Mouse (Mus musculus): ENCODE data around the gene Klri1. TPM values are rescaled to one million over a fixed set of nuclear protein-coding genes. Genes with fewer than 3 reads are reported as not detected.
"Not testable (repeated sequence)": the region's sequence is repeated elsewhere in the genome, so short reads cannot be mapped to it uniquely, and the experiment has no call there.

The Klri1 gene
- polyA plus RNA-seq (2015; fragmentation: Nextera tagmentation; extraction: Ambion mirVana): not detected in 2 replicates

- H3K27me3 ChIP-seq: peaks cover 8% of the 10 kb centered on the region; the same call in 1 of the 2 replicates
- WGBS: 93% methylated on average over 4 of the region's 4 CpGs
- H3K4me1 ChIP-seq (replicated peaks): peaks cover 6% of the 10 kb centered on the region; the same call in 1 of the 2 replicates
- H3K36me3 ChIP-seq: no peaks in the 10 kb centered on the region
- no peaks in the 10 kb centered on the region for H3K9me3 ChIP-seq
- no peak within 1 kb of the TSS for H3K27ac ChIP-seq (replicated peaks)
- ATAC-seq (ENCODE audit: low read depth): no peak
- H3K4me3 ChIP-seq: no peak within 1 kb of the TSS
- no peak within 1 kb of the TSS for H3K9ac ChIP-seq
- H3K4me2 ChIP-seq: no peak within 1 kb of the TSS
Observed at GRCm38 (mm10) chr6:129717032-129717431, at the start of gene Klri1. TSS of gene Klri1 (minus strand) at chr6:129717132.

- no peak overlapping the region for H3K9ac ChIP-seq
- H3K4me2 ChIP-seq: no peak overlapping the region
- no peak overlapping the region for H3K4me3 ChIP-seq
- 78% methylated on average over 3 of the region's 3 CpGs for WGBS
- no peaks in the 10 kb centered on the region for H3K36me3 ChIP-seq
- no peak for ATAC-seq (ENCODE audit: low read depth)
- H3K4me1 ChIP-seq (replicated peaks): no peaks in the 10 kb centered on the region
- no peak overlapping the region for H3K27ac ChIP-seq (replicated peaks)
- H3K27me3 ChIP-seq: no peaks in the 10 kb centered on the region
- no peaks in the 10 kb centered on the region for H3K9me3 ChIP-seq
Observed at GRCm38 (mm10) chr6:129747654-129748032, 30.7 kb upstream of the Klri1 start.

DNA sequence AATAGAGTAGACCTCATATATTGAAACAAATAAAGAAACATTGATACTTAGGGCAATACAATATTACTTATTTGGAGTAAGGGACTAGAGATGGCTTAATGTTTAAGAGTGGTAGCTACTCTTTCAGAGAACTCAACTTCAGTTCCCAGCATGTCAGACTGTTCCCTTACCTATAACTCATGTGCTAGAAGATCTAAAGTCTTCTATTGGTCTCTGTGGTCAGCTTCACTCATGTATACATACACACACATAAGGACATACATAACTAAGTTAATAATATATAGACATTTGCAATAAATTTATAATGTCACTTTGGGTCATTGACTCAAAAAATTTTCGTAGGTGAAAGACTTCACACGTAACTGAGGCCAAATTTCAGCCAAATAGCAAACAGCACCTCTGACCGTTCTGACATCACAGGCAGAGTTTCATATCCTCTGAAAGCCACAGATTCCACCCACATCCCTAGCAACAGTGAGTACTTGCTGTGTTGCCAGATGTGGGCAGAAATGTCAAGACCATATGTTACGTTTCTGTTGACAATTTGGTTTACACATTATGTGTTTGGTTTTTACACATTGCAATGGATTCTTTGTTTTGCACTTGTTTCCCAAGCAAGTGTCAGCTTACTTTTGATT, 30.2 kb upstream of the Klri1 start:
- H3K9ac ChIP-seq: no peak overlapping the region
- WGBS: 81% methylated on average over 4 of the region's 4 CpGs
- no peaks in the 10 kb centered on the region for H3K9me3 ChIP-seq
- H3K36me3 ChIP-seq: no peaks in the 10 kb centered on the region
- no peak overlapping the region for H3K4me2 ChIP-seq
- no peak overlapping the region for H3K4me3 ChIP-seq
- no peaks in the 10 kb centered on the region for H3K4me1 ChIP-seq (replicated peaks)
- no peak overlapping the region for H3K27ac ChIP-seq (replicated peaks)
- no peak for ATAC-seq (ENCODE audit: low read depth)
- no peaks in the 10 kb centered on the region for H3K27me3 ChIP-seq

DNA sequence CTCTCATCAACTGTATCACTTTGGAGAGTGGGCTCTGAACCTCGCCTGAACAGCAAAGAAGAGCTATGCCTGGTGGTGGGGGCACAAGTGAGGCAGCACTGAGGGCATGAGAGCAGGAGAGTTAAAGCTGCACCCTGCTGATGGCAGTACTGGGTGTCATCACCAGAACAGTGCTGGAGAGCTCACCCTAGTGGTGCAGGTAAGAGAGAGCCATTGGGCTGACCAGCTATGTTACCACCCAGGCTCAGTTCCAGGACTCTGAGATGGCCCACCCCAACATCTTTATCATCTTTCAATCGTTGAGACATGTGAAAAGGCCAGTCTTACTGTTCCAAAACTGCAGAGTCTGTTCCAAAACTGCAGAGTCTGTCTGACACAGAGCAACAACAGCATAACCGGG, 29.2 kb upstream of the Klri1 start:
- Histone ChIP-seq H3K36me3 (no peaks in the 10 kb centered on the region), H3K4me1 (replicated peaks) (no peaks in the 10 kb centered on the region), H3K4me3 (no peak overlapping the region), H3K27ac (replicated peaks) (no peak overlapping the region), H3K4me2 (no peak overlapping the region), H3K27me3 (no peaks in the 10 kb centered on the region), H3K9me3 (no peaks in the 10 kb centered on the region), H3K9ac (no peak overlapping the region)
- no peak for ATAC-seq (ENCODE audit: low read depth)
- 63% methylated on average over 3 of the region's 3 CpGs for WGBS

DNA sequence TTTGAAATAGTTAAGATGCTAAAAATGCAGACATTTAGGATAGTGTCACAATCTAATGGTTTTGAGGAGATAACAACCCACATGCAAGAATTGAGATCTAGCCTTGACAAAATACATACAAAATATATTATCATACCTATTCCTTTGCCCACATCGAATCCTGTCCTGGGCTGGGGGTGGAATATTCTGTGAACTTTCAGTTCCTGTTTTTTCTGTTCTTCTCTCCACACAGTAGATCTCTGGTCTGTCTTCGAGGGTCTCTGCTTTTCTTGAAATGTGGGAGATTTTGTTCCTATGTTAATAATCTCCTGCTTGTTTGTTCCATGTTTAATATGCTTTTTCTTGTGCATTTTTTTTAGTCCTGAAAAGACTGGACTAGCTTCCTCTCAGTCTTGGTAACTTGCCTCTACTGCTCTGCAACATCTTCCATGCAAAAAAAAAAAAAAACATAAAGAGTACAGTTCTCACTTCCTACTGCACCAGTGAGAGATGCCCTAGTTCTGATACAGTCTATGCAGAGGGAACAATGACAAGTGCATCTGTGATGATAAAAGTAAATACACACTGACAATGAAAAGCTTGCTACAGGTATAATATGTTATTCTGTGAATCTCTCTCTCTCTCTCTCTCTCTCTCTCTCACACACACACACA, 23.3 kb upstream of the Klri1 start, which contains the start of gene Klri2:
TSS of gene Klri2 (minus strand) at position 416 of the 653 bp plus-strand sequence.
- H3K36me3 ChIP-seq: no peaks in the 10 kb centered on the region
- H3K4me1 ChIP-seq (replicated peaks): no peaks in the 10 kb centered on the region
- H3K9ac ChIP-seq: no peak within 1 kb of the TSS
- H3K27ac ChIP-seq (replicated peaks): no peak within 1 kb of the TSS
- H3K4me3 ChIP-seq: no peak within 1 kb of the TSS
- WGBS: 74% methylated on average over 2 of the region's 2 CpGs
- H3K4me2 ChIP-seq: no peak within 1 kb of the TSS
- no peaks in the 10 kb centered on the region for H3K9me3 ChIP-seq
- ATAC-seq (ENCODE audit: low read depth): no peak
- no peaks in the 10 kb centered on the region for H3K27me3 ChIP-seq

- no peak overlapping the region for H3K27ac ChIP-seq (replicated peaks)
- no peak overlapping the region for H3K4me3 ChIP-seq
- H3K9me3 ChIP-seq: no peaks in the 10 kb centered on the region
- H3K4me2 ChIP-seq: no peak overlapping the region
- no peaks in the 10 kb centered on the region for H3K27me3 ChIP-seq
- ATAC-seq (ENCODE audit: low read depth): no peak
- H3K9ac ChIP-seq: no peak overlapping the region
- no peaks in the 10 kb centered on the region for H3K4me1 ChIP-seq (replicated peaks)
- H3K36me3 ChIP-seq: no peaks in the 10 kb centered on the region
Observed at GRCm38 (mm10) chr6:129736414-129736813, 19.5 kb upstream of the Klri1 start.

GRCm38 (mm10) chr6:129727237-129727636, 10.3 kb upstream of the Klri1 start:
- no peaks in the 10 kb centered on the region for H3K4me1 ChIP-seq (replicated peaks)
- H3K4me3 ChIP-seq: no peak overlapping the region
- no peaks in the 10 kb centered on the region for H3K9me3 ChIP-seq
- no peak overlapping the region for H3K27ac ChIP-seq (replicated peaks)
- H3K36me3 ChIP-seq: no peaks in the 10 kb centered on the region
- no peak for ATAC-seq (ENCODE audit: low read depth)
- 94% methylated on average over 1 of the region's 1 CpGs for WGBS
- H3K9ac ChIP-seq: no peak overlapping the region
- no peaks in the 10 kb centered on the region for H3K27me3 ChIP-seq
- no peak overlapping the region for H3K4me2 ChIP-seq

GRCm38 (mm10) chr6:129721390-129721789, 4.5 kb upstream of the Klri1 start:
- no peaks in the 10 kb centered on the region for H3K9me3 ChIP-seq
- peaks cover 8% of the 10 kb centered on the region; the same call in 1 of the 2 replicates for H3K27me3 ChIP-seq
- WGBS: 91% methylated on average over 1 of the region's 1 CpGs
- peaks cover 6% of the 10 kb centered on the region; the same call in 1 of the 2 replicates for H3K4me1 ChIP-seq (replicated peaks)
- no peaks in the 10 kb centered on the region for H3K36me3 ChIP-seq
- no peak overlapping the region for H3K4me3 ChIP-seq
- no peak for ATAC-seq (ENCODE audit: low read depth)
- no peak overlapping the region for H3K4me2 ChIP-seq
- no peak overlapping the region for H3K27ac ChIP-seq (replicated peaks)
- H3K9ac ChIP-seq: no peak overlapping the region

DNA sequence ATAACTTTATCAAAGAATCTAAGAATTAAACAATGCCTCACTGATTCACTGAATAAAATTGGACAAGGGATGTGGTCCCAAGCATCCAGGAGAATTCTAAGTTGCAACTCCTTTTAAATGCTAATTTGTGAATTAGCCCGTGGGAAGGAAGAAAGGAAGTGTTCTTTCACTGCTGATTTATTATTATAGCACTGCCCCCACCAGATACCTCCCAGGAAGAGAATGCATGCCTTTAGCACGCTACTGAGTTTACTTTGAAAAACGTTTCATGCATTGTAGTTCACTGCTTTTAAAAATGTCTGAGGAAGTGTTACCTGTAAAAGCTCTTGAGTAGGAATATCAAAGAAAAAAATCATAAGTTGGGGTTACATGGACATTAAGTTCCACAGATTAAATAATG, 3.6 kb upstream of the Klri1 start:
- no peaks in the 10 kb centered on the region for H3K9me3 ChIP-seq
- no peak overlapping the region for H3K27ac ChIP-seq (replicated peaks)
- no peak overlapping the region for H3K4me2 ChIP-seq
- H3K9ac ChIP-seq: no peak overlapping the region
- H3K4me3 ChIP-seq: no peak overlapping the region
- WGBS: 2% methylated on average over 3 of the region's 3 CpGs
- peaks cover 6% of the 10 kb centered on the region; the same call in 1 of the 2 replicates for H3K4me1 ChIP-seq (replicated peaks)
- peaks cover 8% of the 10 kb centered on the region; the same call in 1 of the 2 replicates for H3K27me3 ChIP-seq
- H3K36me3 ChIP-seq: no peaks in the 10 kb centered on the region
- no peak for ATAC-seq (ENCODE audit: low read depth)

- ATAC-seq (ENCODE audit: low read depth): no peak
- Histone ChIP-seq H3K9me3 (no peaks in the 10 kb centered on the region), H3K4me1 (replicated peaks) (no peaks in the 10 kb centered on the region), H3K4me2 (no peak overlapping the region), H3K4me3 (no peak overlapping the region), H3K27ac (replicated peaks) (no peak overlapping the region), H3K9ac (no peak overlapping the region), H3K27me3 (no peaks in the 10 kb centered on the region), H3K36me3 (no peaks in the 10 kb centered on the region)
- 59% methylated on average over 1 of the region's 1 CpGs for WGBS
Observed at GRCm38 (mm10) chr6:129713566-129713965, 3.4 kb downstream of the Klri1 start.

GRCm38 (mm10) chr6:129691436-129691835, 25.5 kb downstream of the Klri1 start:
- ATAC-seq (ENCODE audit: low read depth); H3K4me1 ChIP-seq (replicated peaks); H3K36me3 ChIP-seq; H3K27ac ChIP-seq (replicated peaks); H3K9me3 ChIP-seq; H3K9ac ChIP-seq; H3K4me2 ChIP-seq; H3K27me3 ChIP-seq; H3K4me3 ChIP-seq: not testable (repeated sequence)
- 84% methylated on average over 10 of the region's 10 CpGs for WGBS

- Histone ChIP-seq H3K36me3 (no peaks in the 10 kb centered on the region), H3K4me1 (replicated peaks) (no peaks in the 10 kb centered on the region), H3K4me2 (no peak overlapping the region), H3K27me3 (no peaks in the 10 kb centered on the region), H3K27ac (replicated peaks) (no peak overlapping the region), H3K9ac (no peak overlapping the region), H3K4me3 (no peak overlapping the region), H3K9me3 (no peaks in the 10 kb centered on the region)
- ATAC-seq (ENCODE audit: low read depth): no peak
- WGBS: 67% methylated on average over 1 of the region's 1 CpGs
Observed at GRCm38 (mm10) chr6:129680379-129680778, 36.6 kb downstream of the Klri1 start.

DNA sequence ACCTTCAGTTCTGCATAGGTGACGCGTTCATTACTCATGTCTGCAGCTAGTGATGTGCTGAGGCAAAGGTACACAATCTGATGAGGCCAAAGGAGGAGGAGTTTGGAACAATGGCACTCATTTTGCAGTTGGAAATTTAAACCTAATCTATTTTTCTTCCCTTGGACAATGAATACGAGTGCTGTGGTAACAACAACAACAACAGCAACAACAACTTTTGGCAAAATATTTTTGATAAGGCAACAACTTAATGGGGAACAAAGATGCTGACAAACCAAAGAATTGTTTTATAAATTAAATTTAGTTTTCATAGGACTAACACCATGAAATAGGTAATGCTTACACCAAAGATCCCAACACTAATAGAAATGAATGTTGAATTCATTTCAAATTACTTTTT, 38.1 kb downstream of the Klri1 start, which contains the start of gene Klrc1:
TSS of gene Klrc1 (minus strand) at position 101 of the 400 bp plus-strand sequence.
- Histone ChIP-seq H3K36me3 (no peaks in the 10 kb centered on the region), H3K27ac (replicated peaks) (no peak within 1 kb of the TSS), H3K4me2 (no peak within 1 kb of the TSS), H3K27me3 (no peaks in the 10 kb centered on the region), H3K9ac (no peak within 1 kb of the TSS), H3K4me3 (no peak within 1 kb of the TSS), H3K4me1 (replicated peaks) (no peaks in the 10 kb centered on the region), H3K9me3 (no peaks in the 10 kb centered on the region)
- 83% methylated on average over 3 of the region's 3 CpGs for WGBS
- ATAC-seq (ENCODE audit: low read depth): no peak
